Mouse (Mus musculus) Patski (cell line): ENCODE measurements around the gene Tspan9. TPM values are rescaled to one million over a fixed set of nuclear protein-coding genes. Genes with fewer than 3 reads are reported as not detected.

Source experiments
- ATAC-seq: fragments of 100-300 bp; one replicate; pipeline ENCODE4 v1.8.0; 2021
- CTCF ChIA-PET: fragments of 350-600 bp; sonication (Branson Sonifier 250); formaldehyde crosslinking; loops from one replicate; lab custom pipeline; 2022; ENCODE audit warnings: inconsistent platforms; lab: Charles Lee
- POLR2A ChIA-PET: fragments of 350-600 bp; sonication (Branson Sonifier 250); formaldehyde crosslinking; loops from one replicate; lab custom pipeline; 2022; ENCODE audit warnings: antibody characterized with exemption, inconsistent platforms; lab: Charles Lee
- DNase-seq: peaks from one replicate; pipeline ENCODE4 v3.0.0-alpha.2; 2011; ENCODE audit warnings: low read depth, low spot score
- H3K27me3 ChIP-seq: fragments of 371-371 bp; one replicate; pipeline ENCODE4 v1.5.1; 2021
- CTCF ChIP-seq: fragments of 100-300 bp; IDR thresholded peaks from one replicate; pipeline ENCODE4 v1.5.1; 2021
- in situ Hi-C: fragments of 300-500 bp; cut with MboI; formaldehyde crosslinking; loops from 3 replicates; pipeline ENCODE4 v1.11.1; 2018; ENCODE audit warnings: low pct_unique_long_range_greater_than_20kb, mixed read lengths
- polyA plus RNA-seq: library from polyadenylated mRNA; unstranded; gene quantifications from one replicate; pipeline ENCODE4 v1.2.3, GENCODE M21; 2021

Gene Tspan9
- polyA plus RNA-seq, 1 experiment from 2014 or later: 135 TPM

GRCm38 (mm10) chr6:128107698-128108097, 35.7 kb downstream of the Tspan9 start:
- CTCF ChIA-PET: interaction anchor here (0.7 to 1.3 kb wide), 2 partner anchors 19 to 95 kb away, joined by 3 read pairs; no protein-coding TSS in a partner anchor
- POLR2A ChIA-PET: no interaction called here
- in situ Hi-C loops: no loop called here
- DNase-seq (no peak), ATAC-seq (no peak)
- no peaks in the 10 kb centered on the region for H3K27me3 ChIP-seq
- TF ChIP-seq CTCF: no peak

DNA sequence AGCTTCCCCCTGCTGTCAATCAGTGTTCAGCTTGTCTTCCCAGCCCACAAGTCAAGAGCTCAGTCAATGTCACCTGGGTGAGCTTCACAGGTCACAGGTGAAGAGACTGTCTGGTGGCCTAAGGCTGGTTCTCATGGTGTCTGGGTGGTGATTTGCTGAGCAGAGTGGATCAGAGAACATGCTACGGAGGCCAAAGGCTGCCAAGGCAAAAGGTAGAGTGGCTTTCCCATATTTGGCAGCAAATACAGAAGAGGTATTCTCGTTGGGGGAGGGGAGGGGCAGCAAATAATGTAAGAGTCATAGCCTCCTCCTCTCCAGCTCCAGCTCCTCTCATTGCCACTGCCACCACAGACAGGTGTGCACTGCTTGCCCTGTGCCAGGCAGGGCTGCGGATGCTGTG, 37.2 kb downstream of the Tspan9 start:
- H3K27me3 ChIP-seq: no peaks in the 10 kb centered on the region
- in situ Hi-C loops: no loop called here
- POLR2A ChIA-PET: no interaction called here
- ATAC-seq (no peak), DNase-seq (no peak)
- CTCF ChIA-PET: interaction anchor here (0.9 to 1.4 kb wide), 4 partner anchors 15 to 40 kb away, joined by 3 to 4 read pairs (median 3); no protein-coding TSS in a partner anchor
- no peak for TF ChIP-seq CTCF

DNA sequence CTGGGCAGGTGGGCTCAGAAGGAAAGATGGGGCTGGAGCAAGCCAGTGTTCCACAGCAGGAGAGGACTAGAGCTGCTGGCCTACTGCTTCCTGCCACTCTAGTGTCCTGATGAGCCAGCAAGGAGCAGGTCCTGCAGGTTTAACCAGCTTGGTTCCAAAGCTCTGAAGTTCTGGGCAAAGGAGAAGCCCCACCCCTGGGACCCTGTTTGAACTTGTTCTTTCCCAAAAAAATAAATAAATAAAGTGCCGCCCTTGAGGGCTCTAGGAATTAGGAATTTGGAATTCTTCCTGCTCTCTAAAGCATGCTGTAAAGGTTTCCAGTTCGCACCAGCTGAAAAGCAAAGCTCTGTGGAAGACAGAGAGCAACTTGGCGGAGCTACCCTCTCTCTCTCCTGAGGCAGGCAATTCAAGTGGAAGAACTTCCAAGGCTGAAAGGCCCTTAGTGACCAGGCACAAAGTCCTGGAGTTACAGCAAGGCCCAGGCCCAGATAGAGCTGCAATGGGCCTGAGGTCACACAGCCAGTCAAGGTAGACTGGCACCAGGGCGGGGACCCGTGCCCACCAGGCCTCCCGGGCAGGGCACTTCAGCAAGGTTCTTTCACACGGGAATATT, 38.6 kb downstream of the Tspan9 start:
- DNase-seq (no peak), ATAC-seq (peak; percentile 37)
- CTCF ChIA-PET: interaction anchor here (0.6 to 1.5 kb wide), 5 partner anchors 10 to 185 kb away, joined by 3 to 5 read pairs (median 3); no protein-coding TSS in a partner anchor
- in situ Hi-C loops: loop anchor here (5.0 kb wide), 1 partner anchor 37 kb away; the partner anchor contains the start of gene Tspan9
- no peak for TF ChIP-seq CTCF
- no peaks in the 10 kb centered on the region for H3K27me3 ChIP-seq
- POLR2A ChIA-PET: no interaction called here

DNA sequence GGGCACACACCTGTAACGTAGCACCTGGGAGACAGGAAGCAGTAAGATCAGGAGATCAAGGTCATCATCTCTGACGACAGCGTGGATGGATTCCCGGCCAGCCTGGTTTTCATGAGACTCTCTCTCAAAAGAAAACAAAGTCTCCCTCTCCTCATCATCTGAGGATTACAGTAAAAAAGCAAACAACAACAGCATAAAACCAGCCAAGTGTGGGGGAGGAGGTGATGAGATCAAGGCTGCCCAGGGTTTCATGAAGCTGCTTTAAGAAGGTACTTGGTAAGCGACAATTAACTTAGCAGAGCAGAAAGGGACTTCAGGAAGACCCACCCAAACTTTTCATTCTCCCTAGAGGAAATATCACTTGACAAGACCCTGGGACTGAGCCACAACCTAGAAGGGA, 39.5 kb downstream of the Tspan9 start:
- in situ Hi-C loops: loop anchor here (5.0 kb wide), 1 partner anchor 38 kb away; the partner anchor contains the start of gene Tspan9
- H3K27me3 ChIP-seq: no peaks in the 10 kb centered on the region

DNA sequence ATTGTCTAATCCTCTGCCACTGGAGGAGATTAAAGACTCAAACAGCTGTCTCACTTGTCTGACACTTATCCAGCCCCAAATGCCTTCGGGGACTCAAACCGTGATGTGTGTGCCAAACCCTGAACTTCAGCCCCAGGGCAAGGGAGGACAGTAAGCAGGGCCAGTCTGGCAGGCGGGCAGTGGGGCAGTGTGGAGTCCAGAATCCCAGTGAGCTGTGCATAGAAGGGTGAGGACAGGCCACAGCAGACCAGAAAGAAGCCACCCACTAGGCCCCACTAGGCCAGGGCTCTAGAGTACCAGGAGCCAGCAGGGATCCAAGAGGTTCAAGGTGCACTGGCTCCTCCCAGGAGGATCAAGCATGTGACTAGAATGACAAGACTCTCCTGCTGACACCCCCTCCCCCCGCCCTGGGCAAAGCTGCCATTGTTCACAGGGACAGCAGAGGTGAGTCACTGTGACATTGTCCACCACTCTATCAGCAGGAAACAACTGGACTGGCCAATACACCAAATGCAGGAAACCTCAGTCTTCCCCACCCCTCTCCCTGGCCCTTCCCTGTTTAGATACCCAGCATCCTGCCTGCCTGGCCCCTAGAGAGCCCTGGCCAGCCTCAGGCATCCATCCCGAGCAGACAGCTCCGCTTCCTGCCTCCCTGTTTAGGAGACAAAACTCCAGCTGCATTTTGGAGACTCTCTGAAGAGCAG, 40.9 kb downstream of the Tspan9 start:
- in situ Hi-C loops: loop anchor here (5.0 kb wide), 1 partner anchor 40 kb away; the partner anchor contains the start of gene Tspan9
- DNase-seq (no peak), ATAC-seq (peak; percentile 48)
- CTCF ChIA-PET: interaction anchor here (1.4 kb wide), 3 partner anchors 43 to 133 kb away, joined by 3 to 4 read pairs (median 3); no protein-coding TSS in a partner anchor
- no peaks in the 10 kb centered on the region for H3K27me3 ChIP-seq
- POLR2A ChIA-PET: interaction anchor here (0.6 to 1.0 kb wide), 4 partner anchors 8 to 1046 kb away, joined by 3 read pairs; no protein-coding TSS in a partner anchor
- TF ChIP-seq CTCF: no peak

More for the DNA sequence above, 39.5 kb downstream of the Tspan9 start:
- POLR2A ChIA-PET: no interaction called here
- ATAC-seq (no peak), DNase-seq (no peak)
- CTCF ChIA-PET: interaction anchor here (1.4 to 1.5 kb wide), 4 partner anchors 11 to 134 kb away, joined by 3 to 4 read pairs (median 3); no protein-coding TSS in a partner anchor
- no peak for TF ChIP-seq CTCF

DNA sequence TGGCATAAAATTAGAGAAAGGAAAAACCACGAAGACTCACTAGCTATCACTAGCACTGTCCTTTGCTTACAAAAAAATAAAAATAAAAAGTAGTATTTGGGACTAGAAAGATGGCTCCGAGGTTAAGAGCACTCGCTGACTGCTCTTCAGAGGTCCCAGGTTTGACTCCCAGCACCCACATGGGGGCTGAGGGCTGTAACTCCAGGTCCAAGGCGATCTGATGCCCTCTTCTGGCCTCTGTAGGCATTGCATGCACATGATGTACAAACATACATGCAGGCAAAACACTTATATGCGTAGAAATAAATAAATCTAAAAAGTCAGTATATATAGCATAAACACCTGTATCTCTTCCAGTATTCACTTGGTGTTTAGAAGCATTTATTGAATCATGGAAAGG, 43.5 kb downstream of the Tspan9 start:
- H3K27me3 ChIP-seq: no peaks in the 10 kb centered on the region
- no peak for TF ChIP-seq CTCF
- ChIA-PET CTCF (interaction anchor here (0.8 to 1.9 kb wide), 4 partner anchors 10 to 128 kb away, joined by 3 to 5 read pairs (median 4); no protein-coding TSS in a partner anchor), POLR2A (no interaction called here)
- in situ Hi-C loops: loop anchor here (5.0 kb wide), 1 partner anchor 42 kb away; the partner anchor contains the start of gene Tspan9
- no peak for ATAC-seq
- DNase-seq: no peak

- ChIA-PET CTCF (interaction anchor here (0.8 to 1.9 kb wide), 5 partner anchors 11 to 129 kb away, joined by 3 to 5 read pairs (median 3); no protein-coding TSS in a partner anchor), POLR2A (no interaction called here)
- no peaks in the 10 kb centered on the region for H3K27me3 ChIP-seq
- no peak for TF ChIP-seq CTCF
- no peak for DNase-seq
- ATAC-seq: no peak
- in situ Hi-C loops: no loop called here
These were observed 44.2 kb downstream of the Tspan9 start for GRCm38 (mm10) chr6:128099190-128099589.

GRCm38 (mm10) chr6:128096521-128096920, 46.9 kb downstream of the Tspan9 start:
- ATAC-seq (no peak), DNase-seq (no peak)
- POLR2A ChIA-PET: no interaction called here
- no peaks in the 10 kb centered on the region for H3K27me3 ChIP-seq
- in situ Hi-C loops: no loop called here
- TF ChIP-seq CTCF: no peak
- CTCF ChIA-PET: no interaction called here

DNA sequence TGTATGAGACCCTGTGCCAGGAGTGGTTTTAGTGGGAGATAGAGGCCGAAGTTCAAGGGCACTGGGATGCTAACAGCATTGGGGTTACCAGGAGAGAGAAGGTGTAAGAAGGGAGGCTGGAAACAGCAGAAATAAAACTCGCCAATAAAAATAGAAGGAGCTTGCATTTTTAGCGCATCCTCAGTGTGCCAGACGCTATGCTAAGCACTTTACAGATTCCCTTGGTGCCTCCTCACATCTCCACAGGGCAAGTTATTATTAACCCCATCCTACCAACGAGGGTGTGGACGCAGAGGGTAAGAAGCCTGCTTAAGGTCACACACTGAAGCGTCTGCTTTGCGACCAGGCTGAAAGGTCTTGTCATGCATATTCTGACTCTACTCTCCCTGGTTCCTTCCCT, 47.5 kb downstream of the Tspan9 start:
- no peak for TF ChIP-seq CTCF
- DNase-seq (no peak), ATAC-seq (no peak)
- POLR2A ChIA-PET: no interaction called here
- H3K27me3 ChIP-seq: no peaks in the 10 kb centered on the region
- CTCF ChIA-PET: no interaction called here
- in situ Hi-C loops: no loop called here

- CTCF ChIA-PET: no interaction called here
- in situ Hi-C loops: no loop called here
- no peaks in the 10 kb centered on the region for H3K27me3 ChIP-seq
- POLR2A ChIA-PET: no interaction called here
- ATAC-seq (no peak), DNase-seq (no peak)
- TF ChIP-seq CTCF: no peak
These were observed 48.3 kb downstream of the Tspan9 start for GRCm38 (mm10) chr6:128095131-128095530.
